Mouse (Mus musculus): ENCODE results near the gene Mak. TPM values are rescaled to one million over a fixed set of nuclear protein-coding genes. Genes with fewer than 3 reads are reported as not detected.
"Not testable (repeated sequence)": the region's sequence is repeated elsewhere in the genome, so short reads cannot be mapped to it uniquely, and the experiment has no call there.

The Mak gene
- polyA plus RNA-seq, 1 experiment, result 0.58 TPM

DNA sequence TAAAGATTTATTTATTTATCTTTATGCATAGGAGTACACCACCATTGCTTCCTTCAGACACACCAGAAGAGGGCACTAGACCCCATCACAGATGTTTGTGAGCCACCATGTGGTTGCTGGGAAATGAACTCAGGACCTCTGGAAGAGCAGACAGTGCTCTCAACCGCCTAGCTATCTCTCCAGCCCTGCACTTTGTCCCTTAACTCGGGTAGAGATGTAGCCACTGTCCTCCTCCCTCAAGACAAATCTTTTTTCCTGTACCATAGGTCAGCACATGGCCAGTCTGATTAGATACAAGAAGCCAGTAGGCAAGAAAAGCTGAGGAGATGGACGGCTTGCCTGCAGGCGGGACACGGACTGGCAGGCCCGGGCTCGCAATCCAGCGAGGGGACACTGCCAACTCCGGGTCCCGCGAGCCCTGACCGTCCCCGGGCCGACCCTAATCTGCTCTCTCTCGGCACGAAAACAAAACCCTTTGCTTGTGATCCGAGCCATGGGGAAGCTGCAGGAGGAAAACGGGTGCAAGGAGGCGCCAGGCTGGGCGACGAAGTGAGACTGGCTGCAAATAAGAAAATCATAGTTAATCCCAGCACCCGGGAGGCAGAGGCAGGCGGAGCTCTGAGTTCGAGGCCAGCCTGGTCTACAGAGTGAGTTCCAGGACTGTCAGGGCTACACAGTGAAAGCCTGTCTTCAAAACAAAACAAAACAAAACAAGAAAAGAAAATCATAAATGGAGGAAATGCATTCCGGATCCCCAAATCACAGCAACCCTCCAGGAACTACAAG is 79.2 kb downstream of the Mak start:
- no peak for DNase-seq (ENCODE audit: low read depth)

DNA sequence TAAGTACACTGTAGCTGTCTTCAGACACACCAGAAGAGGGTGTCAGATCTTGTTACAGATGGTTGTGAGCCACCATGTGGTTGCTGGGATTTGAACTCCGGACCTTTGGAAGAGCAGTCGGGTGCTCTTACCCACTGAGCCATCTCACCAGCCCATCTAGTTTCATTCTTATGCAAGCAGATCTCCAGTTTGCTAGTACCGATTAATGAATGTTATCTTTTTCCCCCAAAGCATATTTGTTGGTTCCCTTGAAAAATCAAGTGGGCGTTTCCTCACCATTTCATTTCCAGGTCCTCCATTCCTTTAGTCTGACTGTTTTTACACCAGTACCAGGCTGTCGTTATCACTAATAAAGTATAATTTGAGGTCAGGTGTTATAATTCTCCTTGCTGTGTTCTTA is 81.0 kb downstream of the Mak start:
- DNase-seq (ENCODE audit: low read depth), result not testable (repeated sequence)

DNA sequence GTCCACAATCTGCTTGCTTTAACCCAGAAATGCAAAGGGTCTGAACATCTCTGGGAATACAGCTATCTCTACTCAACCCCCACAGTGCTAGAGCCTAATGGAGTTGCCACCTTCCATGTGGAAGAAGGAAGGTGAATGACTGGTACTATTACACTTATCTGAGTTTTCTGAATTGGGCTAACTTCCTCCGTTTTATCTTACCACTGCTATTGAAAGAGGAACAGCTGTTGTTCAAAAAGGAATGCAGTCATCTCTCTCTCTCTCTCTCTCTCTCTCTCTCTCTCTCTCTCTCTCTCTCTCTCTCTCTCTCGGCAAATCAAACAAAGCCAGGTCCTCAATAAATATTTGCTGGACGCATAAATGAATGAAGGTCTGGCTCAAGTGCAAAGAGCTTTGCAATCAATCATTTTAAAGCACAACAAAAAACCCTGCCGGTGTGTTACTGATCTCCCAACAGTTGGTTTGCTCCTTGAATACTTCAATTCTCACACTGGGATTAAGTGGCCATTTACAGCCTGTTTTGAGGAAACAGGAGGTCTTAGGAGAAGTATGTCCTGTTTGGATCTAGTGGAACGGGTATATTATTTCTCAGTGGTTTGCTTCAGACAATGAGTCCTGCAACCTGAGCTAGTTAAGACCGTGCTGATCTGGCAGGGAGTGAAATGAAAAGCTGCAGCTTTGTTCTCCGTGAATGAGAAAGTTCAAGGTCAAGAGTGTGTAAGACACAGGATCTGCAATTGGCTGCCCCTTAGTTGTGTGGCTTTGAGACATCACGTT is 84.8 kb downstream of the Mak start:
- no peak for DNase-seq (ENCODE audit: low read depth)

DNA sequence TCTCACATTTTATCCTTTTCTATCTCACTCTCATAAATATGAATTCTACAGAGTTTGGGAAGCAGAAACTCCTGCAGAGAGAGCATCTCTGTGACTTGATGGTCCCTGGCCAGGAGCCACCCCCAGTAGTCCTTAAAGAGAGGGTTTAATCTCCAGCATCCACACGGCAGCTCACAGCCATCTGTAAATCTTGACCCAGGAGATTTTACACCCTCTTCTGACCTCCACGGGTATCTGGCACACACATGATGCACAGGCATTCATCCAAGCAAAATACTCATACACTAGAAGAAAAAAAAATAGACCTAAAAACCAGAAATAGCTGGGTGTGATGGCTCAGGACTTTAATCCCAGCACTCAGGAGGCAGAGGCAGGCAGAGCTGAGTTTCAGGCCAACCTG is 91.1 kb downstream of the Mak start:
- no peak for DNase-seq (ENCODE audit: low read depth)

DNA sequence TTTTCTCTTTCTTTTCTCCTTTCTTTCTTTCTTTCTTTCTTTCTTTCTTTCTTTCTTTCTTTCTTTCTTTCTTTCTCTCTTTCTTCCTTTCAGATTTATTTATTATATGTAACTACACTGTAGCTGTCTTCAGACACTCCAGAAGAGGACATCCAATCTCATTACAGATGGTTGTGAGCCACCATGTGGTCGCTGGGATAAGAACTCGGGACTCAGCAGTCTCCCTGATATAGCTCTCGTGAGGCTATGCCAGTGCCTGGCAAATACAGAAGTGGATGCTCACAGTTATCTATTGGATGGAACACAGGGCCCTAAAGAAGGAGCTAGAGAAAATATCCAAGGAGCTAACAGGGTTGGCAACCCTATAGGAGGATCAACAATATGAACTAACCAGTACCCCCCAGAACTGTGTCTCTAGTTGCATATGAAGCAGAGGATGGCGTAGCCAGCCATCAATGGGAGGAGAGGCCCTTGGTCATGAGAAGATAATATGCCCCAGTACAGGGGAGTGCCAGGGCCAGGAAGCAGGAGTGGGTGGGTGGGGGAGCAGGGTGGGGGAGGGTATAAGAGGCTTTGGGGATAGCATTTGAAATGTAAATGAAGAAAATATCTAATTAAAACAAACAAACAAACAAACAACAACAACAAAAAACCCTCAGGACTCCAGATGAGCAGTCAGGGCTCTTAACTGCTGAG is 91.8 kb downstream of the Mak start:
- not testable (repeated sequence) for DNase-seq (ENCODE audit: low read depth)

DNA sequence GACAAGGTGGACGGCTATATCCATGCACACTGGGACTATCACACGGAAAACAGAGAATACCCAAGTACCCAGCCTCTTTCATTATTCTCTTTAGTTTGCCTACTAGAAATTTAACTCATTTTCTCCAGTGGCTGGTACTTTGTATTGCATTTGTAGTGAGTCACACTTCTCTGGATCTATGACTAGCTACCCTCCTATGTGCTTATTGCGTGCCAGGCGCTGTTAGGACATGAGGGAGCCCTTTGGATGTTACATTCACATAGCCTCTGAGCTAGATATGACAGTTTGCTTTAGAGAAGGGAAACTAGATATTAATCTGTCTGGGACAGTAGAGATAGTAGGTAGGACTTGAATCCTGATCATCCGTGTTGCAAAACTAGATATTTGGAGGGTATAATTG is 93.4 kb downstream of the Mak start:
- DNase-seq (ENCODE audit: low read depth), result no peak

DNA sequence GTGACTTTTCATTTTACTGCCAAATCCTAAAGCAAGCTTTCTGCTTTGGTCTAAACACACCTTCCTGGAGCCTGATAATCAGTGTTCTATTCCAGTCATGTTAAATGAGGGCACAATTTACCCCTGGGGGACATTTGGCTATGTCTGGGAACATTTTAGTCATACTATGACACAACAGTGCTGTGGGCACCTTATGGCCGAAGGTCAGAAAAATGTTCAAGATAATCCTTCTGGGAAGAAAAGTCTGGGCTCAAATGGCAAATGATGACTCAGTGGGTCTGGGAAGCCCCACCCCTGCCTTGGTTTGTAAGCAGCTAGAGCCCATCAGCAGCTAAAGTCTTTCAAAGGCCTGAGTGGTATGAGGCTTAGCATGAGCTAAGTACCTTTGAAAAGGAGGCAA is 96.7 kb downstream of the Mak start:
- DNase-seq (ENCODE audit: low read depth), result no peak

DNA sequence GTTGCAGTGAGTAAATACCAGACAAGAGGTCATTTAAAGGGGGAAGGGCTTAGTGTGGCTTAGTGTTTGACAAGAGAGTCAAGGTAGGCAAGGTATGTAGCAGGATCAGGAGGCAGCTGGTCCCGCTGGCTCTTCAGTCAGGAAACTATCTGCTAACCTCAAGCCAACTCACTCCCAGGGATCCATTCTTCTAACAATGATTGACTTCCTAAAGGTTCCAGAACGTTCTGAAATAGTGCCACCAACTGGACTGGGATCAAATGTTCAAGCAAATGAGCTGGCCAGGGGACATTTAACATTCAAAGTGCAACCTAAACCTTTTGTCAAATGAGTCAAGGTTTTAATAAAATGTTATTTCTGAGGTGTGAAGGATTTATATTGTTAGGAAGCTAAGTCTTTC is 100.2 kb downstream of the Mak start:
- no peak for DNase-seq (ENCODE audit: low read depth)

DNA sequence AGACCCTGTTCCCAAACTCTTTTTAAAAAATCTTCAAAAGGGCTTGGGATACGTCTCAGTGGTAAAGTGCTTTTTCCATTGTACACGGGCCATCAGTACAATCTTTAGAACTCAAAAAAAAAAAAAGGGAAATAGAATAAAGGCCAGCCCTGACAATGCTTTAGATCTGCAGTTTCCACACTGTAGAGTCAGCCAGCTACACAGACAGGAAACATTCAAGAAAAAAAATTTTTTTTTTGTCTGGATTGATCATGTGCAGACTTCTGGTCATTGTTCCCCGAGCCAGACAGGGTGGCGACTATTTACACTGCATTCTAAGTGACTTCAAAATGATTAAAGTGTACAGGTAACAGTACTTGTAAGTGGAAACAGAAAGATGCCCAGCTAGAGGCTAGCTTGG is 100.9 kb downstream of the Mak start:
- no peak for DNase-seq (ENCODE audit: low read depth)

DNA sequence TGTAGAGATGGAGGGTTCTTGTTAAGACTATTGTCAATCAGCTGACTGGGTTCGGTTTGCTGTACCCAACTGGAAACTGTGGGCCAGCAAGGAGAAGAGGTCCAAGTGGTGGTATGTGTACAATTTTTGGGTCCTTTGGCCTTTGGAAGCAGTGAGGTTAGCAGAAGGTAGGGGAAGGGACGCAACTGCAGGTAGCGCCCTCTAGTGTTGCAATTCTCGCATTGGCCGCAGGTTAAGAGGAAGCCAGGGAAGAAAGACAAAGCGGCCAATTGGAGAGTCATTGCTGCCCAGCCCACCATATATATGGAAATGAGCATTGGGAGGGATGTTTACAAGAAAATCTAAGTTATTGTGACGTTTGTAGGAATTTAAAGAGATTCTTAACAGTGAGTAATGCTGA is 101.9 kb downstream of the Mak start:
- no peak for DNase-seq (ENCODE audit: low read depth)

Other genes starting within 250 kb of the Mak start
- 7.5 and 10.2 TPM in 2 replicates for gene Gcnt2, start 220.0 kb downstream of the Mak start, polyA plus RNA-seq (2012; rRNA removed)
- 37.1 and 46.5 TPM in 2 replicates for gene Pak1ip1, start 78.7 kb downstream of the Mak start, polyA plus RNA-seq (2012; rRNA removed)
- 119 and 141 TPM in 2 replicates for gene Tmem14c, start 63.4 kb downstream of the Mak start, polyA plus RNA-seq (2012; rRNA removed)
- not detected in 2 replicates for gene Gcm2, start 31.3 kb upstream of the Mak start, polyA plus RNA-seq (2012; rRNA removed)
- not detected in 2 replicates for gene Sycp2l, start 34.6 kb upstream of the Mak start, polyA plus RNA-seq (2012; rRNA removed)
- gene Elovl2, start 140.7 kb upstream of the Mak start, polyA plus RNA-seq (2012; rRNA removed), result 17.1 and 22.1 TPM in 2 replicates
- gene Smim13, start 170.1 kb upstream of the Mak start, polyA plus RNA-seq (2012; rRNA removed), result 4.1 and 4.9 TPM in 2 replicates
- not detected in 2 replicates for gene Gm17364, start 194.3 kb upstream of the Mak start, polyA plus RNA-seq (2012; rRNA removed)